Mouse (Mus musculus): Measurements from ENCODE around the gene Zdhhc14. TPM values are rescaled to one million over a fixed set of nuclear protein-coding genes. Genes with fewer than 3 reads are reported as not detected.

The Zdhhc14 gene
- total and polyA plus RNA-seq, 2 experiments from 2014 or later = 0.74 to 5.2 TPM

DNA sequence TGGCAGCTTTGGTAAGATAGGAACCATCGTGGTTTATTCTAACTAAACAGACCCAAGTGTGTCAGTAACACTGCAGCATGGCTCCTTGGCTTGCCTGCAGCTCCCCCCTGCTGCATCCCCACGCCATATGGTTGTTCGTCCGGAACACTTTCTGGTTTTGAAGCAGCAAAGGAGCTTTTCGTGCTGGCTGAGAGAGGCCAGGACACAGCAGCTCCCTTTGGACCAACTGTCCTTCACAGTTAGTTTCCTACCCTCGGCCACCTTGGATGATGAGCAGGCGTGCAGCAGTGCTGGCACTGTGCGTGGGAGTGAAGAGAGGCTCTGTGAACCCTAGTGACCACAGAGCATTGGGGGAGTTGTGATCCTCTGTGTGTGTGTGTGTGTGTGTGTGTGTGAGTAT is 64.2 kb downstream of the Zdhhc14 start:
- Histone ChIP-seq H3K9ac (replicated peaks; ENCODE audit: low read depth, low read length) (no peak overlapping the region), H3K9me3 (replicated peaks; ENCODE audit: control insufficient read depth, low read length) (no peaks in the 10 kb centered on the region), H3K4me3 (ENCODE audit: low read depth, low read length) (no peak overlapping the region), H3K36me3 (replicated peaks; ENCODE audit: control insufficient read depth, insufficient read depth, low read length) (no peaks in the 10 kb centered on the region), H3K4me1 (ENCODE audit: control insufficient read depth, insufficient read depth) (no peaks in the 10 kb centered on the region), H3K27me3 (ENCODE audit: control insufficient read depth, insufficient read depth, low read length) (no peaks in the 10 kb centered on the region), H3K4me2 (ENCODE audit: low read depth, low read length) (no peak overlapping the region), H3K27ac (ENCODE audit: low read depth) (no peak overlapping the region)
- 71% methylated on average over 8 of the region's 8 CpGs for WGBS
- no peak for DNase-seq (ENCODE audit: low spot score)
- TF ChIP-seq EP300 (IDR thresholded peaks at IDR 0.05; ENCODE audit: low read depth) (no peak), CTCF (IDR thresholded peaks at IDR 0.05; ENCODE audit: low read depth) (no peak)
- ATAC-seq (ENCODE audit: insufficient read depth, low read depth) = no peak

DNA sequence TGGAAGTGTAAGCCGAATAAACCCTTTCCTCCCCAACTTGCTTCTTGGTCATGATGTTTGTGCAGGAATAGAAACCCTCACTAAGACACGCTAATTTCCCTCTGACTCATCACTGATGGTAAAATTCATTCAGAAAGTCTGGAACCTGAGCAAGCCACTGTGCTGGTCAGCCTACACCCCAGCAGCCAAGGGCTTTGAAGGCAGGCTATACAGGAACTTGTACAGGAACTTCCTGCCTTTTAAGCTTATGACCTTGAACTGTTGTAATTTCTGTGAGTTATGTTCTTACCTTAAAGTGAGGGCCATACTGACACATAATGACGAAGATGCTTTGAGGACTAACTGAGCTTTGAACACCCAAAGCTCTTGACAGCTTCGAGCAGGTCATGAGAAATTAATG is 67.9 kb downstream of the Zdhhc14 start:
- H3K27ac ChIP-seq (ENCODE audit: low read depth) = no peak overlapping the region
- DNase-seq (ENCODE audit: low spot score) (no peak), ATAC-seq (ENCODE audit: insufficient read depth, low read depth) (no peak)
- no peaks in the 10 kb centered on the region for H3K4me1 ChIP-seq (ENCODE audit: control insufficient read depth, insufficient read depth)
- H3K36me3 ChIP-seq (replicated peaks; ENCODE audit: control insufficient read depth, insufficient read depth, low read length) = no peaks in the 10 kb centered on the region
- H3K9ac ChIP-seq (replicated peaks; ENCODE audit: low read depth, low read length) = no peak overlapping the region
- WGBS = 81% methylated on average over 4 of the region's 4 CpGs
- H3K9me3 ChIP-seq (replicated peaks; ENCODE audit: control insufficient read depth, low read length) = no peaks in the 10 kb centered on the region
- H3K4me2 ChIP-seq (ENCODE audit: low read depth, low read length) = no peak overlapping the region
- H3K27me3 ChIP-seq (ENCODE audit: control insufficient read depth, insufficient read depth, low read length) = no peaks in the 10 kb centered on the region
- no peak overlapping the region for H3K4me3 ChIP-seq (ENCODE audit: low read depth, low read length)
- TF ChIP-seq EP300 (IDR thresholded peaks at IDR 0.05; ENCODE audit: low read depth) = no peak
- TF ChIP-seq CTCF (IDR thresholded peaks at IDR 0.05; ENCODE audit: low read depth) = no peak

DNA sequence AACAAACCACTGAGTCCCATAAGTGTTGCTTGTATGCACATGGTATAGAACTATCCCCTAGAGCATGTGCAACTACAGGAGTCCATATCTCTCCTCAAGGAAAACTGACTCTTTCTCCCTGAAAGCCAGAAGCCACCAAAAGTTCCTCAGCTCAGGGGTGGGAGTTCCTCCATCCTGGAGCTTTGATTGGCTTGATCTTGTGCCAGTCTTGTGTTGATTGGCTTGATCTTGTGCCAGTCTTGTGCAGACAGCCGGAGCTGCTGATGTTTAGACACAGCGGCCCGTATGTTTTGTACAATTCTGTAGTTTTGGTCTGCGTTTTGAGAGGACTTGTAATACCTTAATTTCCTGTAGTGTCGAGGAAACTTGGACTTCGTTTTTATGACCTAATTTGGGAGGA is 70.8 kb downstream of the Zdhhc14 start:
- DNase-seq (ENCODE audit: low spot score) (no peak), ATAC-seq (ENCODE audit: insufficient read depth, low read depth) (no peak)
- TF ChIP-seq EP300 (IDR thresholded peaks at IDR 0.05; ENCODE audit: low read depth) (no peak), CTCF (IDR thresholded peaks at IDR 0.05; ENCODE audit: low read depth) (no peak)
- no peak overlapping the region for H3K4me3 ChIP-seq (ENCODE audit: low read depth, low read length)
- no peaks in the 10 kb centered on the region for H3K9me3 ChIP-seq (replicated peaks; ENCODE audit: control insufficient read depth, low read length)
- WGBS = 92% methylated on average over 6 of the region's 6 CpGs
- no peaks in the 10 kb centered on the region for H3K4me1 ChIP-seq (ENCODE audit: control insufficient read depth, insufficient read depth)
- no peak overlapping the region for H3K27ac ChIP-seq (ENCODE audit: low read depth)
- H3K27me3 ChIP-seq (ENCODE audit: control insufficient read depth, insufficient read depth, low read length) = no peaks in the 10 kb centered on the region
- H3K4me2 ChIP-seq (ENCODE audit: low read depth, low read length) = no peak overlapping the region
- no peaks in the 10 kb centered on the region for H3K36me3 ChIP-seq (replicated peaks; ENCODE audit: control insufficient read depth, insufficient read depth, low read length)
- no peak overlapping the region for H3K9ac ChIP-seq (replicated peaks; ENCODE audit: low read depth, low read length)

GRCm38 (mm10) chr17:5566006-5566405 is 73.6 kb downstream of the Zdhhc14 start:
- TF ChIP-seq CTCF (IDR thresholded peaks at IDR 0.05; ENCODE audit: low read depth) (no peak), EP300 (IDR thresholded peaks at IDR 0.05; ENCODE audit: low read depth) (no peak)
- H3K4me2 ChIP-seq (ENCODE audit: low read depth, low read length) = no peak overlapping the region
- WGBS = 65% methylated on average over 7 of the region's 7 CpGs

GRCm38 (mm10) chr17:5567943-5568342 is 75.6 kb downstream of the Zdhhc14 start:
- WGBS = 25% methylated on average over 5 of the region's 5 CpGs
- ATAC-seq (ENCODE audit: insufficient read depth, low read depth) = no peak

More at GRCm38 (mm10) chr17:5566006-5566405, 73.6 kb downstream of the Zdhhc14 start:
- Histone ChIP-seq H3K9ac (replicated peaks; ENCODE audit: low read depth, low read length) (no peak overlapping the region), H3K9me3 (replicated peaks; ENCODE audit: control insufficient read depth, low read length) (no peaks in the 10 kb centered on the region), H3K4me1 (ENCODE audit: control insufficient read depth, insufficient read depth) (no peaks in the 10 kb centered on the region), H3K27ac (ENCODE audit: low read depth) (no peak overlapping the region), H3K27me3 (ENCODE audit: control insufficient read depth, insufficient read depth, low read length) (no peaks in the 10 kb centered on the region), H3K4me3 (ENCODE audit: low read depth, low read length) (no peak overlapping the region), H3K36me3 (replicated peaks; ENCODE audit: control insufficient read depth, insufficient read depth, low read length) (no peaks in the 10 kb centered on the region)
- no peak for DNase-seq (ENCODE audit: low spot score)
- ATAC-seq (ENCODE audit: insufficient read depth, low read depth) = no peak

More at GRCm38 (mm10) chr17:5567943-5568342, 75.6 kb downstream of the Zdhhc14 start:
- Histone ChIP-seq H3K27me3 (ENCODE audit: control insufficient read depth, insufficient read depth, low read length) (no peaks in the 10 kb centered on the region), H3K27ac (ENCODE audit: low read depth) (no peak overlapping the region), H3K4me3 (ENCODE audit: low read depth, low read length) (no peak overlapping the region), H3K4me2 (ENCODE audit: low read depth, low read length) (no peak overlapping the region), H3K9me3 (replicated peaks; ENCODE audit: control insufficient read depth, low read length) (no peaks in the 10 kb centered on the region), H3K4me1 (ENCODE audit: control insufficient read depth, insufficient read depth) (peaks cover 3% of the 10 kb centered on the region; the same call in 1 of the 2 replicates), H3K36me3 (replicated peaks; ENCODE audit: control insufficient read depth, insufficient read depth, low read length) (no peaks in the 10 kb centered on the region), H3K9ac (replicated peaks; ENCODE audit: low read depth, low read length) (no peak overlapping the region)
- TF ChIP-seq CTCF (IDR thresholded peaks at IDR 0.05; ENCODE audit: low read depth) (no peak), EP300 (IDR thresholded peaks at IDR 0.05; ENCODE audit: low read depth) (no peak)
- no peak for DNase-seq (ENCODE audit: low spot score)
